ENCODE assay signal across 24 mouse cellular contexts in genomic region chr9:101402544-101403194, GRCm38 (mm10).
DNase-seq lines count a peak whose midpoint lies in the region; ATAC-seq lines count a peak whose summit lies in the region.
"Had no signal": no experiment of that assay in that cellular context is flagged by ENCODE, and none has a peak within 500 bp of the region (broad histone marks: within the 10 kb centered on the region; RNA-seq: fewer than 3 reads in every experiment).

No protein-coding gene starts in this region.

- H3K9ac ChIP-seq in hindbrain, embryonic 14.5 days: no peak overlapping the region
- H3K9ac ChIP-seq in hindbrain, embryonic 11.5 days (ENCODE audit: low read depth, low read length): no peak overlapping the region
- H3K9ac ChIP-seq: forebrain, postnatal 0 days; hindbrain, embryonic 12.5 days; liver, embryonic 14.5 days had no signal

- H3K4me2 ChIP-seq in hindbrain, embryonic 14.5 days (replicated peaks): peak overlapping the region; percentile 9; the same call in 1 of the 2 replicates
- no peak overlapping the region for H3K4me2 ChIP-seq in hindbrain, embryonic 11.5 days (replicated peaks; ENCODE audit: low read depth, low read length)
- H3K4me2 ChIP-seq: hindbrain, embryonic 12.5 days had no signal

- no peaks in the 10 kb centered on the region for H3K9me3 ChIP-seq in hindbrain, embryonic 14.5 days (ENCODE audit: control insufficient read depth, low read length)
- H3K9me3 ChIP-seq in hindbrain, embryonic 11.5 days (ENCODE audit: control insufficient read depth, low read length): no peaks in the 10 kb centered on the region
- H3K9me3 ChIP-seq in limb, embryonic 10.5 days (replicated peaks): no peaks in the 10 kb centered on the region
- H3K9me3 ChIP-seq: hindbrain, embryonic 12.5 days had no signal

- no peak overlapping the region for H3K4me3 ChIP-seq in hindbrain, embryonic 14.5 days (replicated peaks; ENCODE audit: low read length)
- H3K4me3 ChIP-seq in hindbrain, embryonic 11.5 days (ENCODE audit: low read depth, low read length): no peak overlapping the region
- no peak overlapping the region for H3K4me3 ChIP-seq in limb, embryonic 10.5 days
- H3K4me3 ChIP-seq: erythroblast, embryonic 14.5 days; hindbrain, embryonic 12.5 days had no signal

- 70% methylated on average over 9 of the region's 9 CpGs for WGBS in hindbrain, embryonic 14.5 days
- 81% methylated on average over 9 of the region's 9 CpGs for WGBS in hindbrain, embryonic 11.5 days
- 28% methylated on average over 9 of the region's 9 CpGs for WGBS in limb, embryonic 10.5 days

- no peak for ATAC-seq in hindbrain, embryonic 14.5 days (ENCODE audit: low FRiP score)
- no peak for ATAC-seq in hindbrain, embryonic 11.5 days (ENCODE audit: low FRiP score)
- ATAC-seq: CD4-positive, CD25-positive, alpha-beta regulatory T cell, adult 4 months; forebrain, postnatal 0 days; intestine, postnatal 0 days had no signal

- no peaks in the 10 kb centered on the region for H3K36me3 ChIP-seq in hindbrain, embryonic 14.5 days (replicated peaks; ENCODE audit: control insufficient read depth, insufficient read depth)
- no peaks in the 10 kb centered on the region for H3K36me3 ChIP-seq in hindbrain, embryonic 11.5 days (ENCODE audit: control insufficient read depth, insufficient read depth, low read length)
- no peaks in the 10 kb centered on the region for H3K36me3 ChIP-seq in limb, embryonic 10.5 days
- H3K36me3 ChIP-seq: hindbrain, embryonic 12.5 days had no signal

- H3K27me3 ChIP-seq in hindbrain, embryonic 14.5 days (ENCODE audit: control insufficient read depth, insufficient read depth, low read length): no peaks in the 10 kb centered on the region
- no peaks in the 10 kb centered on the region for H3K27me3 ChIP-seq in hindbrain, embryonic 11.5 days (ENCODE audit: control insufficient read depth, insufficient read depth, low read length)
- peaks cover 11% of the 10 kb centered on the region; the same call in 1 of the 2 replicates for H3K27me3 ChIP-seq in limb, embryonic 10.5 days (ENCODE audit: low read depth, poor library complexity, severe bottlenecking)
- H3K27me3 ChIP-seq: hindbrain, embryonic 12.5 days had no signal

- no peak for DNase-seq in hindbrain, embryonic 14.5 days (ENCODE audit: low spot score)
- no peak for DNase-seq in hindbrain, embryonic 11.5 days (ENCODE audit: low spot score)
- DNase-seq in kidney, postnatal 10 days: peak; percentile 4
- DNase-seq in kidney, adult 11 months: no peak
- peak; percentile 29 for DNase-seq in limb, embryonic 10.5 days (ENCODE audit: low spot score)
- DNase-seq in neural tube, embryonic 10.5 days (ENCODE audit: extremely low spot score, low spot score): peak; percentile 12
- DNase-seq in spleen, postnatal 14 days (ENCODE audit: low spot score in 2 of 2): no peak
- DNase-seq: adrenal gland, postnatal 25 days; cerebellum, adult 11-12 months; cerebellum, adult 9-11 months; forebrain, postnatal 0 days; heart, postnatal 14 days; layer of hippocampus, postnatal 36 days; left cerebral cortex, postnatal 4 days; liver; lung, adult 2 months; lung, postnatal 10 days; right cerebral cortex, postnatal 4 days had no signal

- peaks cover 19% of the 10 kb centered on the region for H3K4me1 ChIP-seq in hindbrain, embryonic 14.5 days (replicated peaks; ENCODE audit: control insufficient read depth, insufficient read depth, low read length)
- H3K4me1 ChIP-seq in hindbrain, embryonic 11.5 days (replicated peaks; ENCODE audit: control insufficient read depth, insufficient read depth, low read length): 0 out of 2 replicates have a peak, but pooled peaks cover 2% of the 10 kb centered on the region
- peaks cover 24% of the 10 kb centered on the region for H3K4me1 ChIP-seq in limb, embryonic 10.5 days

- no peak overlapping the region for H3K27ac ChIP-seq in hindbrain, embryonic 14.5 days
- no peak overlapping the region for H3K27ac ChIP-seq in hindbrain, embryonic 11.5 days (ENCODE audit: low read depth, low read length)
- H3K27ac ChIP-seq in limb, embryonic 10.5 days: no peak overlapping the region
- H3K27ac ChIP-seq: hindbrain, embryonic 12.5 days; liver, embryonic 14.5 days; macrophage had no signal

Comparison
In these comparisons a context has a peak if more than half of its experiments do, and no peak if none do; other contexts are left out.
1. DNase-seq: peak in kidney, postnatal 10 days (single experiment), limb, embryonic 10.5 days (single experiment) and neural tube, embryonic 10.5 days (single experiment); none in hindbrain, embryonic 14.5 days (single experiment), hindbrain, embryonic 11.5 days (single experiment), kidney, adult 11 months (single experiment) and spleen, postnatal 14 days (0 of 2).